Mouse (Mus musculus): Measurements from ENCODE around the gene Poldip2.

The Poldip2 gene

GRCm38 (mm10) chr11:78544449-78545111 is 32.6 kb downstream of the Poldip2 start:
- DNase-seq (ENCODE audit: low spot score in 2 of 2) = no peak

- no peak for DNase-seq (ENCODE audit: low spot score in 2 of 2)
Observed at GRCm38 (mm10) chr11:78545181-78545580, 33.2 kb downstream of the Poldip2 start.

DNA sequence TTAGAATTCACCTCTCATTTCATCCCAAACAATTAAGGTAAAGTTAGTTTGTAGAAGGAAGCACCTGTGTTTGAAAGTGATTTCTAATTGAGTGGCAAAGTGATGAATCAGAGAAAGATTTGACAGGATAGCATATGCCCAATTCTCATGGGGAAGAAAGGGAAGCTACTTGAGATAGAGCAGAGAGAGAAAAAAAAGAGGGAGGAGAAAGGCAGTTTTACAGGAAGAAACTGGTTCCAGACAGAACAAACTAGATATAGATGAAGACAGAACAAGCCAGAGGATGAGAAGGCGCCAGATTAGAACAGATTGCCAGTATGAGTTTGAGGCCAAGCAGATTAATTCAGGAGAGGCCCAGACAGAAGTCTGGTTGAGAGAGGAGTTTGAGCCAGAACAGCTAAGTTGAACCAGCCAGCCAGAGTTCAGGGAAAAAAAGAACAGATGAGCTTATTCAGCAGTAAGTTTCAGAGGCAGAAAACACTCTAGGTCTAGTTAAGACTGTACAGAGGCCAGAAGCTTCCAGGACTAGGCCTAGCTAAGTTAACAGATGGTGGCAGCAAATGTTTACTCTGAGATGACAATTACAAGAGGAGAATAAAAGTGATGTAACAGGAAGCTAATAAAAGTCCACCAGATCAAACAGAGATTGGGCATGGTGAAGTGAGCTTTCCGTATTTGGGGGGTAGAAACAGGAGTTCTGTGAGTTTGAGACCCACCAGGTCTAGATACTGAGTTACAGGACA is 35.9 kb downstream of the Poldip2 start:
- DNase-seq (ENCODE audit: low spot score in 2 of 2) = no peak

GRCm38 (mm10) chr11:78549491-78549987 is 37.5 kb downstream of the Poldip2 start:
- no peak for DNase-seq (ENCODE audit: low spot score in 2 of 2)

- DNase-seq (ENCODE audit: low spot score in 2 of 2) = peak; percentile 95 to 97
Observed at GRCm38 (mm10) chr11:78550168-78551058, 38.4 kb downstream of the Poldip2 start, which contains the start of gene Tmem97. Gene Tmem97, minus strand, starts transcription at chr11:78550777.

GRCm38 (mm10) chr11:78551059-78551398 is 39.0 kb downstream of the Poldip2 start:
- DNase-seq (ENCODE audit: low spot score in 2 of 2) = no peak

- no peak for DNase-seq (ENCODE audit: low spot score in 2 of 2)
Observed at GRCm38 (mm10) chr11:78555623-78556022, 43.6 kb downstream of the Poldip2 start.

GRCm38 (mm10) chr11:78556070-78556469 is 44.1 kb downstream of the Poldip2 start:
- no peak for DNase-seq (ENCODE audit: low spot score in 2 of 2)

DNA sequence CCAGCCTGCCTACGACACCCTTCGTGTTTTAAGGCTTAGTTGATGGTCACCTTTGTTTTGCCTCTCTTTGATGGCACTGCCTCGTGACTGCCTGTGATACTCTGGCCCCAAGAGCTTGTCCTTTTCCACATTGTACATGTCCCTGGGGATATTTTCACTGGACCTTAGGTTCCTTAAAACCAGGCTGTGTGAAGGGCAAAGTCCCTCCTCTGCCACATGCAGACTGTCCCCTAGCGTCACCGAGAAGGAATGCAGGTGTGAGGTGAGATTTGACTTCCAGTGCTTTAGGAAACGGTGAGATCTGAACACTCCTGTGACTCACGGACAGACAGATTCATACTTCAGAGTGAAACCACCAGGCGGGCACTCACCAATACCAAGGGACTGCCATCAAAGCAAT is 45.2 kb downstream of the Poldip2 start:
- no peak for DNase-seq (ENCODE audit: low spot score in 2 of 2)

DNA sequence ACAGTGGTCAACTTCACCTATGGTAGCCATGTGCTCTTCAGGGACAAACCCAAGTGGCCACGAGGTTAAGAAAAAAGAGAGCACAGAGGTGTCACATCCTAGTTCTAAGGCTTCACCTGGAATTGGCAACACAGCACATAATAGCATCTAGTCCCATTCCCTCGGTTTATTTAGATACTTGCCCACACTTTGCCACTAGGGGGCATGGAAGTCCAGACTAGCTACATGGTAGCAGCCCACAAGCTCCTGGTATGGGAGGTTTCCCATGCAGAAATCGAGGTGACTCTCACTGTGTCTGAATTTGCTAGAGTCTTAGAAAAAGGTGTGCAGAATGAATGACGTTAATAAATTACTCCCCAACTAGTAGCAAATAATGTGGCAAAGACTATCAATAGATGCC is 48.5 kb downstream of the Poldip2 start:
- DNase-seq (ENCODE audit: low spot score in 2 of 2) = peak; percentile 83 to 87

DNA sequence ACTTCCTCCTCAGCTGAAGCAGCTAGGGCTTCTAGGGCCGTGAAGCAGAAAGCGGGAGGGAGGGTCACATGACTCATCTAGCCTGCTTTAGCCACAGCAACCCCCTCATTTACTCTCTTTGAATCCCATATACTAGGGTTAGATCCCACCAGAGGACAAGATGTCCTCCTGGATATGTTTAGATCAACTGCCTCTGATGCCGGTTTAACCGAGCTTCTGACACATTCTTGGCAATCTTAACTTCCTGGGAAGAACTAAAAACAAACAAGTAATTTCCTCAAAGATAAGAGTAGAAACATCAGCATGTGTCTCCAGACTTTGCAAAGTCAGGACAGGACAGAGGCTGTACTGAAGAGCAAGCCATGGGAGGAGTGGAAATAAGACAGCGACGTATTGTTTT is 54.8 kb downstream of the Poldip2 start:
- no peak for DNase-seq (ENCODE audit: low spot score in 2 of 2)

DNA sequence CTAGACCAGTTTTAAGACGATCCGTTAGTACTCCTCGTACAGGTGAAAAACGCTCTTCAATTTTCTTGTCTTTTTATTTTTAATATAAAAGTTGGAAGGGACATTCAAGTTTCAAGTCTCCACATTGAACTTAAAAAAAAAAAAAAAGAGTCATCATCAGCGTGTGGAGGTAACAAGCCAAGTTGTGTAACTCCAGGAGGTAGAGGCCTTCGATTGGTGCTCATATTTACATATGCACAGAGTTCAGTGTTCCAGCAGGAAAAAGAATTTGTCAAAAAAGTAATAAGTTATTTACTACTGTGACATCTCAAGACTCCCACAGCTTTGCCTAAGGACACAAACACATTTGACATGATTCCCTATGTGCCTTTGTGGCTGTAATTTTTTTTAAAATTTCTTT is 55.6 kb downstream of the Poldip2 start:
- no peak for DNase-seq (ENCODE audit: low spot score in 2 of 2)

- DNase-seq (ENCODE audit: low spot score in 2 of 2) = no peak
Observed at GRCm38 (mm10) chr11:78568827-78569226, 56.8 kb downstream of the Poldip2 start.

DNA sequence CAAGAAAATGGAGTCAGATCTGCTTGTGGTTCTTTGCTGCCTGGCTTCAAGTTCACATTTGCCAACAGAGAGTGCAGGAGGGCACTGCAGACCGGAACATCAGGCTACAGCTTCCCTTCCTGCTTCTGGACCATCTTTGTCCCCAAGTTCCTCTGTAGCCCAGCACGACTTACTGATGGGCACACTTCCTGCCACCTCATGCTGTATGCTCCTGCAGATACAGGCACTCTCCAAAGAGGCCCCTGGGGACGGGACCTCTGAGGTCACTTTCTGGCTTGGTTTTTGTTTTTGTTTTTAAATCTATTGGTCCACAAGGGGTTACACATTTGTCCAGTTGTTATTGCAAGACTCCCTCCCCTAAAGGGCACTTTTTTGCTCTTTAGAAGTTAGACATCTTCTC is 57.8 kb downstream of the Poldip2 start:
- DNase-seq (ENCODE audit: low spot score in 2 of 2) = no peak

DNA sequence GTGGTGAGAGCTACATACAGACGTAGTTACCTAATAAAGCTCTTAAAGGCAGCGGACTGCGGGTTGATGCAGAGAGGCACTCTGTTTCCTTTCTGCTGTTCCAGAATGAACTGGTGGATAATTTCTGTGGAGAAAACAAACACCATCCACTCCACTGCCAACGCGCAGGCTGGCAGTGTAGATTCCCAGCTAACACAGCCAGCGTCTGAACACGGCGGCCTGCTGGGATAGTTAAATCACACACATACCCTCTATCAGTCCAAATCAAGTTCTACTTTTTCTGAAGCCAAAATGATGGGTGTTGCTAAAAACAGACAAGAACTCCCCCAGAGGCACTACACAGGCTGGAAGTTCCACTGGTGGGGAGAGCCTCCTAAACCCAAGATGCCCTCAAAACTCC is 59.4 kb downstream of the Poldip2 start:
- DNase-seq (ENCODE audit: low spot score in 2 of 2) = peak; percentile 41 to 65

DNA sequence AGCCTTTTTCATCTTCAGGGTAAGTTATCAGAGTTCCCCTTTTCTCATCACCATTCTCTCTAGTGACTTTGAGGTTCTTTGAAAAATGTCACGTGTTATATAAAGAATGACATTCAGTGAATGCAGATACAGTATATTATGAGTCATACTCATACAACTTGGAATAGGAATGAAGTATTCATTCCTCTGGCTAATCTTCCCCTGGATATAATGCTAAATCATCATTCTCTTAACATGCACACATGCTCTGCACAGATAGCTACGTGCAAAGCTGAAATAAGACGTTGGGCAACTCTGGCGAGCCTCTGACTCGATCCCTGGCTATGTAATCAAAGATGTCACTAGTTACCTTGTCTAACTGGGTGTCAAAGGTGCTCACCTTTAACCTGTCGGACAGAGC is 59.9 kb downstream of the Poldip2 start:
- no peak for DNase-seq (ENCODE audit: low spot score in 2 of 2)
